Comparison of ENCODE assay signal across 13 mouse cellular contexts in the genomic region with DNA sequence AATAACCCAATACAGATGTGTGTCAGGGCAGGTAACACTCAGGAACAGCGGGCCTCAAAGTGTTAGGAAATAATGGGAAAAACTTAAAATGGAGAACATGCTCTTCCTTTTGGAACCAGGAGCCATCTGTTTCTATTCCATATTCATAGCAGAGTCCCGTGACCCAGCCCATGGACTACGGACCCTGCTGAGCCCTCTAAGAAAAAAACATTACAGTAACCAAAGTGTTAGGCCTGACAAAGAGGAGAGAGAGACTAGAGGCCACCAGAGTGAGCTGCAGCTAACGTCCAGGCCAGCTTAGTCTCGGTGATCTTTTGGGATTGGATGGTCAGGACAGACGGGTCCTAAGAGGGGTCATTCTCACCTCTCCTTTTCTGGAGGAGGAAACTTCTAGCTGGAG. TPM values are rescaled to one million over a fixed set of nuclear protein-coding genes. Genes with fewer than 3 reads are reported as not detected.
DNase-seq lines count a peak whose midpoint lies in the region; ATAC-seq and TF ChIP-seq lines count a peak whose summit lies in the region.
"Had no signal": no experiment of that assay in that cellular context is flagged by ENCODE, and none has a peak within 500 bp of the region (broad histone marks: within the 10 kb centered on the region; RNA-seq: fewer than 3 reads in every experiment).

No protein-coding gene starts in this region.

- H3K36me3 ChIP-seq in heart, embryonic 13.5 days: no peaks in the 10 kb centered on the region
- H3K36me3 ChIP-seq in midbrain, embryonic 12.5 days: no peaks in the 10 kb centered on the region
- H3K36me3 ChIP-seq in midbrain, embryonic 15.5 days (replicated peaks): no peaks in the 10 kb centered on the region
- H3K36me3 ChIP-seq in kidney, postnatal 0 days (ENCODE audit: insufficient read depth, low read length): no peaks in the 10 kb centered on the region

- H3K27ac ChIP-seq in heart, embryonic 13.5 days (replicated peaks): peak overlapping the region; percentile 78
- H3K27ac ChIP-seq in midbrain, embryonic 12.5 days (replicated peaks): 0 out of 2 replicates have a peak overlapping the region, but pooled peaks have one; percentile 2
- H3K27ac ChIP-seq in midbrain, embryonic 15.5 days: no peak overlapping the region
- H3K27ac ChIP-seq in kidney, postnatal 0 days: peak overlapping the region; percentile 63

- H3K27me3 ChIP-seq in heart, embryonic 13.5 days (replicated peaks): no peaks in the 10 kb centered on the region
- peaks cover 27% of the 10 kb centered on the region for H3K27me3 ChIP-seq in midbrain, embryonic 12.5 days
- H3K27me3 ChIP-seq in midbrain, embryonic 15.5 days (replicated peaks): peaks cover 3% of the 10 kb centered on the region; the same call in 1 of the 2 replicates
- H3K27me3 ChIP-seq in kidney, postnatal 0 days (ENCODE audit: insufficient read depth, low read length): no peaks in the 10 kb centered on the region

- 49% methylated on average over 6 of the region's 6 CpGs for WGBS in heart, embryonic 13.5 days
- 49% methylated on average over 6 of the region's 6 CpGs for WGBS in midbrain, embryonic 12.5 days
- WGBS in midbrain, embryonic 15.5 days: 37% methylated on average over 6 of the region's 6 CpGs
- WGBS in kidney, postnatal 0 days: 54% methylated on average over 6 of the region's 6 CpGs

- peak overlapping the region; percentile 55; the same call in 1 of the 2 replicates for H3K9ac ChIP-seq in heart, embryonic 13.5 days
- H3K9ac ChIP-seq in midbrain, embryonic 12.5 days (replicated peaks): no peak overlapping the region
- H3K9ac ChIP-seq in midbrain, embryonic 15.5 days: no peak overlapping the region
- H3K9ac ChIP-seq in kidney, postnatal 0 days (ENCODE audit: low read depth, low read length): no peak overlapping the region

- no peak for DNase-seq in heart, postnatal 25 days (ENCODE audit: low spot score)
- no peak for DNase-seq in kidney, postnatal 0 days (ENCODE audit: low spot score)
- no peak for DNase-seq in layer of hippocampus, postnatal 36 days
- DNase-seq in spleen, postnatal 10 days (ENCODE audit: low spot score in 2 of 2): no peak
- no peak for DNase-seq in adipocyte (ENCODE audit: low spot score)
- DNase-seq: liver; lung, postnatal 14 days; thymus, postnatal 4 days had no signal

- no peaks in the 10 kb centered on the region for H3K9me3 ChIP-seq in heart, embryonic 13.5 days
- H3K9me3 ChIP-seq in midbrain, embryonic 12.5 days: no peaks in the 10 kb centered on the region
- H3K9me3 ChIP-seq in midbrain, embryonic 15.5 days: no peaks in the 10 kb centered on the region
- no peaks in the 10 kb centered on the region for H3K9me3 ChIP-seq in kidney, postnatal 0 days (replicated peaks; ENCODE audit: low read length)

- H3K4me1 ChIP-seq in heart, embryonic 13.5 days: peaks cover 41% of the 10 kb centered on the region
- H3K4me1 ChIP-seq in midbrain, embryonic 12.5 days: peaks cover 10% of the 10 kb centered on the region
- peaks cover 9% of the 10 kb centered on the region for H3K4me1 ChIP-seq in midbrain, embryonic 15.5 days
- 0 out of 2 replicates have a peak, but pooled peaks cover 6% of the 10 kb centered on the region for H3K4me1 ChIP-seq in kidney, postnatal 0 days (replicated peaks; ENCODE audit: insufficient read depth, low read length)

- ATAC-seq in heart, embryonic 13.5 days (ENCODE audit: extremely low read depth, insufficient number of reproducible peaks, low FRiP score, low TSS enrichment): no peak
- no peak for ATAC-seq in midbrain, embryonic 12.5 days (ENCODE audit: low FRiP score, low read depth)
- no peak for ATAC-seq in midbrain, embryonic 15.5 days (replicated peaks)
- ATAC-seq in kidney, postnatal 0 days (replicated peaks; ENCODE audit: low FRiP score, low read depth): peak; percentile 67; the same call in 1 of the 2 replicates

- no peak overlapping the region for H3K4me3 ChIP-seq in heart, embryonic 13.5 days
- H3K4me3 ChIP-seq in midbrain, embryonic 12.5 days: no peak overlapping the region
- H3K4me3 ChIP-seq in midbrain, embryonic 15.5 days: no peak overlapping the region
- no peak overlapping the region for H3K4me3 ChIP-seq in kidney, postnatal 0 days (replicated peaks; ENCODE audit: low read depth, low read length)

- no peak for TF ChIP-seq CTCF in kidney, postnatal 0 days (IDR thresholded peaks at IDR 0.05; ENCODE audit: low read depth)

- no peak overlapping the region for H3K4me2 ChIP-seq in heart, embryonic 13.5 days
- H3K4me2 ChIP-seq in midbrain, embryonic 12.5 days (replicated peaks): no peak overlapping the region
- H3K4me2 ChIP-seq in midbrain, embryonic 15.5 days: no peak overlapping the region
- no peak overlapping the region for H3K4me2 ChIP-seq in kidney, postnatal 0 days (ENCODE audit: low read length)

- intact Hi-C loops in heart, postnatal 25 days (cut with DNase I): loop anchor here (2.0 kb wide), 1 partner anchor 104 kb away; no protein-coding TSS in a partner anchor

RNA-seq across cellular contexts. Expression of a gene that starts 5.1 kb away (rescaled TPM):
- 29.0 and 32.4 TPM in 2 replicates for polyA plus RNA-seq in heart, embryonic 13.5 days (2015; fragmentation: Nextera tagmentation; extraction: Ambion mirVana)
- 100 to 1,000 TPM; 188 to 238 TPM for total RNA-seq in heart, postnatal 25 days (2021)
- polyA plus RNA-seq in midbrain, embryonic 12.5 days (2016; fragmentation: Nextera tagmentation; extraction: Ambion mirVana): 15.6 and 17.2 TPM in 2 replicates
- 14.0 and 15.2 TPM in 2 replicates for polyA plus RNA-seq in midbrain, embryonic 15.5 days (2015; fragmentation: Nextera tagmentation; extraction: Ambion mirVana)
- 16.8 and 17.0 TPM in 2 replicates for polyA plus RNA-seq in kidney, postnatal 0 days (2015; fragmentation: Nextera tagmentation; extraction: Ambion mirVana)
- 10 to 100 TPM; 43.7 to 48.8 TPM for total RNA-seq in layer of hippocampus, postnatal 36 days (2021)

RNA-seq across cellular contexts. Expression of a gene that starts 15.7 kb away (rescaled TPM):
- polyA plus RNA-seq in heart, embryonic 13.5 days (2015; fragmentation: Nextera tagmentation; extraction: Ambion mirVana): 9.5 and 10.8 TPM in 2 replicates
- 1 to 10 TPM; 4.1 TPM for total RNA-seq in heart, postnatal 25 days (2021)
- 86.2 and 99.6 TPM in 2 replicates for polyA plus RNA-seq in midbrain, embryonic 12.5 days (2016; fragmentation: Nextera tagmentation; extraction: Ambion mirVana)
- polyA plus RNA-seq in midbrain, embryonic 15.5 days (2015; fragmentation: Nextera tagmentation; extraction: Ambion mirVana): 199 and 201 TPM in 2 replicates
- 19.8 and 22.4 TPM in 2 replicates for polyA plus RNA-seq in kidney, postnatal 0 days (2015; fragmentation: Nextera tagmentation; extraction: Ambion mirVana)
- total RNA-seq in layer of hippocampus, postnatal 36 days (2021): 100 to 1,000 TPM; 198 to 206 TPM
- total RNA-seq: neutrophil, adult 5-6 weeks had no signal

RNA-seq across cellular contexts. Expression of a gene that starts 44.2 kb away (rescaled TPM):
- 0.29 and 0.48 TPM in 2 replicates for polyA plus RNA-seq in heart, embryonic 13.5 days (2015; fragmentation: Nextera tagmentation; extraction: Ambion mirVana)
- 1 to 10 TPM in 1 of 2 experiments, under 1 TPM in 1; 0.68 to 1.0 TPM for total RNA-seq in heart, postnatal 25 days (2021)
- not detected in 2 replicates for polyA plus RNA-seq in midbrain, embryonic 12.5 days (2016; fragmentation: Nextera tagmentation; extraction: Ambion mirVana)
- 0.44 and 0.46 TPM in 2 replicates for polyA plus RNA-seq in midbrain, embryonic 15.5 days (2015; fragmentation: Nextera tagmentation; extraction: Ambion mirVana)
- 0.30 and 0.62 TPM in 2 replicates for polyA plus RNA-seq in kidney, postnatal 0 days (2015; fragmentation: Nextera tagmentation; extraction: Ambion mirVana)
- total RNA-seq in layer of hippocampus, postnatal 36 days (2021): not detected
- total RNA-seq: neutrophil, adult 5-6 weeks had no signal
- polyA plus RNA-seq: stomach, embryonic 14.5 days had no signal

RNA-seq across cellular contexts. Expression of a gene that starts 44.2 kb away (rescaled TPM):
- 35.2 and 35.8 TPM in 2 replicates for polyA plus RNA-seq in heart, embryonic 13.5 days (2015; fragmentation: Nextera tagmentation; extraction: Ambion mirVana)
- total RNA-seq in heart, postnatal 25 days (2021): 10 to 100 TPM; 31.0 to 31.9 TPM
- 63.3 and 63.9 TPM in 2 replicates for polyA plus RNA-seq in midbrain, embryonic 12.5 days (2016; fragmentation: Nextera tagmentation; extraction: Ambion mirVana)
- 71.7 and 72.6 TPM in 2 replicates for polyA plus RNA-seq in midbrain, embryonic 15.5 days (2015; fragmentation: Nextera tagmentation; extraction: Ambion mirVana)
- 42.3 and 46.2 TPM in 2 replicates for polyA plus RNA-seq in kidney, postnatal 0 days (2015; fragmentation: Nextera tagmentation; extraction: Ambion mirVana)
- 10 to 100 TPM; 37.5 to 49.6 TPM for total RNA-seq in layer of hippocampus, postnatal 36 days (2021)

RNA-seq across cellular contexts. Expression of a gene that starts 47.7 kb away (rescaled TPM):
- 16.5 and 20.8 TPM in 2 replicates for polyA plus RNA-seq in heart, embryonic 13.5 days (2015; fragmentation: Nextera tagmentation; extraction: Ambion mirVana)
- 10 to 100 TPM; 43.5 to 52.8 TPM for total RNA-seq in heart, postnatal 25 days (2021)
- polyA plus RNA-seq in midbrain, embryonic 12.5 days (2016; fragmentation: Nextera tagmentation; extraction: Ambion mirVana): 24.4 and 29.3 TPM in 2 replicates
- polyA plus RNA-seq in midbrain, embryonic 15.5 days (2015; fragmentation: Nextera tagmentation; extraction: Ambion mirVana): 22.0 and 26.4 TPM in 2 replicates
- 14.6 and 17.6 TPM in 2 replicates for polyA plus RNA-seq in kidney, postnatal 0 days (2015; fragmentation: Nextera tagmentation; extraction: Ambion mirVana)
- total RNA-seq in layer of hippocampus, postnatal 36 days (2021): 10 to 100 TPM; 87.5 to 92.0 TPM
